Mouse (Mus musculus): ENCODE results near the gene Nsl1.

GRCm38 (mm10) chr1:191135406-191135805 lies 72.6 kb downstream of the Nsl1 start:
- TF ChIP-seq MAFK (IDR thresholded peaks at IDR 0.05; ENCODE audit: insufficient read depth, low read depth, low read length) (no peak), ZC3H11A (IDR thresholded peaks at IDR 0.05; ENCODE audit: borderline replicate concordance, low read depth, low read length) (no peak)

Measured in ES-E14 (cell line).